Mouse (Mus musculus): ENCODE measurements at regions not wholly inside any gene's neighbourhood (a gene's known extent, or its start where the extent isn't known, plus 50 kb on each side); places are given as distances from the start of the nearest gene placed in this dataset.

- no peak for DNase-seq
Measured at GRCm38 (mm10) chr4:148723208-148723607, 80.1 kb downstream of the Gm572 start.

GRCm38 (mm10) chr4:148723934-148724719 is 80.1 kb upstream of the Casz1 start:
- DNase-seq = no peak

GRCm38 (mm10) chr4:148728800-148729199 is 75.4 kb upstream of the Casz1 start:
- no peak for DNase-seq

- no peak for DNase-seq
Measured at GRCm38 (mm10) chr4:148731586-148731985, 72.6 kb upstream of the Casz1 start.

- no peak for DNase-seq
Measured at GRCm38 (mm10) chr4:148734061-148734460, 70.2 kb upstream of the Casz1 start.

- no peak for DNase-seq
Measured at GRCm38 (mm10) chr4:148734547-148734946, 69.7 kb upstream of the Casz1 start.

- no peak for DNase-seq
Measured at GRCm38 (mm10) chr4:148738601-148739530, 65.4 kb upstream of the Casz1 start.

- DNase-seq = peak; percentile 66 to 74
Measured at GRCm38 (mm10) chr4:148742549-148743413, 61.4 kb upstream of the Casz1 start.

GRCm38 (mm10) chr4:148743414-148743844 is 60.8 kb upstream of the Casz1 start:
- DNase-seq = no peak

- DNase-seq = no peak
Measured at GRCm38 (mm10) chr4:148744053-148744452, 60.2 kb upstream of the Casz1 start.

GRCm38 (mm10) chr4:148746460-148747314 is 57.5 kb upstream of the Casz1 start:
- DNase-seq = no peak

- no peak for DNase-seq
Measured at GRCm38 (mm10) chr4:148747315-148747644, 56.9 kb upstream of the Casz1 start.

- DNase-seq = no peak
Measured at GRCm38 (mm10) chr4:148750030-148750429, 54.2 kb upstream of the Casz1 start.

- no peak for DNase-seq
Measured at GRCm38 (mm10) chr4:148751591-148751990, 52.6 kb upstream of the Casz1 start.

- DNase-seq = no peak
Measured at GRCm38 (mm10) chr4:148752360-148753093, 51.7 kb upstream of the Casz1 start.

- no peak for DNase-seq
Measured at GRCm38 (mm10) chr4:148753143-148753798, 51.0 kb upstream of the Casz1 start.

- no peak for DNase-seq
Measured at GRCm38 (mm10) chr4:148753849-148754248, 50.4 kb upstream of the Casz1 start.

All from kidney, postnatal 25 days (tissue).